Mouse (Mus musculus): ENCODE data around the gene Zfp85. TPM values are rescaled to one million over a fixed set of nuclear protein-coding genes. Genes with fewer than 3 reads are reported as not detected.

Zfp85 gene
- total RNA-seq, 2 experiments from 2014 or later, result 0.09 to 4.4 TPM

Other genes starting within 250 kb of the Zfp85 start
- not detected in 2 replicates for gene Gm26965, start 229.1 kb downstream of the Zfp85 start, total RNA-seq (2015; ENCODE audit: low replicate concordance)
- not detected in 2 replicates for gene Gm26965, start 229.1 kb downstream of the Zfp85 start, total RNA-seq (2017; ENCODE audit: low replicate concordance)
- 5.8 and 7.1 TPM in 2 replicates for gene Zfp87, start 229.1 kb downstream of the Zfp85 start, total RNA-seq (2015; ENCODE audit: low replicate concordance)
- 10.6 and 23.1 TPM in 2 replicates for gene Zfp87, start 229.1 kb downstream of the Zfp85 start, total RNA-seq (2017; ENCODE audit: low replicate concordance)
- gene Zfp748, start 201.4 kb downstream of the Zfp85 start, total RNA-seq (2015; ENCODE audit: low replicate concordance), result 3.3 and 6.7 TPM in 2 replicates
- 2.9 and 4.6 TPM in 2 replicates for gene Zfp748, start 201.4 kb downstream of the Zfp85 start, total RNA-seq (2017; ENCODE audit: low replicate concordance)
- gene Zfp729b, start 145.5 kb downstream of the Zfp85 start, total RNA-seq (2015; ENCODE audit: low replicate concordance), result 1.9 and 5.2 TPM in 2 replicates
- 2.4 and 4.6 TPM in 2 replicates for gene Zfp729b, start 145.5 kb downstream of the Zfp85 start, total RNA-seq (2017; ENCODE audit: low replicate concordance)
- gene Gm49345, start 117.5 kb downstream of the Zfp85 start, total RNA-seq (2015; ENCODE audit: low replicate concordance), result not detected in 2 replicates
- not detected in 2 replicates for gene Gm49345, start 117.5 kb downstream of the Zfp85 start, total RNA-seq (2017; ENCODE audit: low replicate concordance)
- 1.2 and 6.1 TPM in 2 replicates for gene Zfp729a, start 117.4 kb downstream of the Zfp85 start, total RNA-seq (2015; ENCODE audit: low replicate concordance)
- 4.9 and 11.4 TPM in 2 replicates for gene Zfp729a, start 117.4 kb downstream of the Zfp85 start, total RNA-seq (2017; ENCODE audit: low replicate concordance)
- 1.0 and 2.5 TPM in 2 replicates for gene Zfp738, start 68.2 kb downstream of the Zfp85 start, total RNA-seq (2015; ENCODE audit: low replicate concordance)
- gene Zfp738, start 68.2 kb downstream of the Zfp85 start, total RNA-seq (2017; ENCODE audit: low replicate concordance), result 1.3 and 1.5 TPM in 2 replicates
- gene Zfp65, start 26.1 kb downstream of the Zfp85 start, total RNA-seq (2015; ENCODE audit: low replicate concordance), result 2.1 and 3.3 TPM in 2 replicates
- gene Zfp65, start 26.1 kb downstream of the Zfp85 start, total RNA-seq (2017; ENCODE audit: low replicate concordance), result 2.8 and 3.1 TPM in 2 replicates
- gene Zfp493, start 24.5 kb upstream of the Zfp85 start, total RNA-seq (2015; ENCODE audit: low replicate concordance), result 5.0 TPM in 1 of 2 replicates, not detected in the other
- gene Zfp493, start 24.5 kb upstream of the Zfp85 start, total RNA-seq (2017; ENCODE audit: low replicate concordance), result 0.34 TPM in 1 of 2 replicates, not detected in the other
- gene Zfp273, start 58.5 kb upstream of the Zfp85 start, total RNA-seq (2015; ENCODE audit: low replicate concordance), result 1.2 and 1.7 TPM in 2 replicates
- gene Zfp273, start 58.5 kb upstream of the Zfp85 start, total RNA-seq (2017; ENCODE audit: low replicate concordance), result 0.17 and 4.0 TPM in 2 replicates
- gene Gm10037, start 75.9 kb upstream of the Zfp85 start, total RNA-seq (2015; ENCODE audit: low replicate concordance), result not detected in 2 replicates
- gene Gm10037, start 75.9 kb upstream of the Zfp85 start, total RNA-seq (2017; ENCODE audit: low replicate concordance), result not detected in 2 replicates
- gene BC048507, start 108.1 kb upstream of the Zfp85 start, total RNA-seq (2015; ENCODE audit: low replicate concordance), result not detected in 2 replicates
- not detected in 2 replicates for gene BC048507, start 108.1 kb upstream of the Zfp85 start, total RNA-seq (2017; ENCODE audit: low replicate concordance)

Data from erythroblast, adult 5-6 weeks (primary cell).